Mouse (Mus musculus): ENCODE measurements around the gene 3110082I17Rik.

The 3110082I17Rik gene

DNA sequence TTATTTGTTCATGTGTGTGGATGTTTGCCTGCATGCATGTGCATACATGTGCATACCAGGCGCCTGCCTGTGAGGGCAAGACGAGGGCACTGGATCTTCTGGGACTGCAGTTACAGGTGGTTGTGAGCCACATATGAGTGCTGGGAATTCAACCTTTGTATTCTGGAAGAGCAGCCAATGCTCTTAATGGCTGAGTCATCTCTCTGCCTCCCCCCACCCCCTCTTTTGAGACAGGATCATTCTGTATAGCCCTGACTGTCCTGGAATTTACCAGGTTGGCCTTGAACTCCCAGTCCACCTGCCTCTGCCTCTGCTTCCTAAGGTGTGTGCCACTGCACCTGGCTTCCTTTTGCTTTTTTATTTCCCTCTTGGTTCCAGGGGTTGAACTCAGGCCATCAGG, 85.5 kb downstream of the 3110082I17Rik start:
- DNase-seq = no peak

DNA sequence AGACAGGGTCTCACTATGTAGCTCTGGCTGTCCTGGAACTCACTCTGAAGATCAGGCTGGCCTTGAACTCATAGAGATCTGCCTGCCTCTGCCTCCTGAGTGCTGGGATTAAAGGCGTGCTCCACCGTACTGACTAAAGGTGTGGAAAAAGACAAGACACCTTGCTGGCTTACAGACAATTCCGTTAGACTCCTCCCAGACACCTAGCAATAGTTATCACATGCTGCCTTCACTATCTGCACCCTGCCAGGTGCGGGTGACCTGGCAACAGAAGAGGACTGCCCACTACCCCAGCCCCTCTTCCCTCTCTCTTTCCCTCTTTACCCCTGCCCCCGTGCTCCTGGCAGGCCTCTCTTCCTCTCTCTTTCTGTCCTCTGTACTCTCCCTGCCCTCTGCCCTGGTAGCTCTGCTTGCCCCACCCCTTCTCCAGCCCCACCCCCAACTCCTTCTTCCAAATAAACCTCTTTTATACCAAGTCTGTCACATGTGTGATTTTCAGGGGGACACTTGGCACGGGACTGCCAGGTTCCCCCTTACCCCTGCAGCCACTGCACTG, 86.4 kb downstream of the 3110082I17Rik start:
- DNase-seq = no peak

DNA sequence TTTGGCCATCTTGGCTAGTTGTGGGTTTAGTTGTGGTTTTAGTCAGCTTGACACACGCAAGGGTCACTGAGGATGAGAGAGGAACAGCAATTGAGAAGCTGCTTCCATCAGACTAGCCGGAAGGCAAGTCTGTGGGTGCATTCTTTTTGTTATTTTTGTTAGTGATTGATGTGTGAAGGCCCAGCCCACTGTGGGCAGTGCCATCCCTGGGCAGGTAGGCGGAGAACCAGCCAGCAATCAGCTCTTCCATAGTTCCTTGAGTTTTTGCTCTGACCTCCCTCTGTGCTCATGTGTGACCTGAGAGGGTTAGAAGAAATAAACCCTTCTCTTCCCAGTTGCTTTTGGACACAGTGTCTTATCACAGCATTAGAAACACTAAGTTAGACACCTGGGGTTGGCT, 87.2 kb downstream of the 3110082I17Rik start:
- no peak for DNase-seq

DNA sequence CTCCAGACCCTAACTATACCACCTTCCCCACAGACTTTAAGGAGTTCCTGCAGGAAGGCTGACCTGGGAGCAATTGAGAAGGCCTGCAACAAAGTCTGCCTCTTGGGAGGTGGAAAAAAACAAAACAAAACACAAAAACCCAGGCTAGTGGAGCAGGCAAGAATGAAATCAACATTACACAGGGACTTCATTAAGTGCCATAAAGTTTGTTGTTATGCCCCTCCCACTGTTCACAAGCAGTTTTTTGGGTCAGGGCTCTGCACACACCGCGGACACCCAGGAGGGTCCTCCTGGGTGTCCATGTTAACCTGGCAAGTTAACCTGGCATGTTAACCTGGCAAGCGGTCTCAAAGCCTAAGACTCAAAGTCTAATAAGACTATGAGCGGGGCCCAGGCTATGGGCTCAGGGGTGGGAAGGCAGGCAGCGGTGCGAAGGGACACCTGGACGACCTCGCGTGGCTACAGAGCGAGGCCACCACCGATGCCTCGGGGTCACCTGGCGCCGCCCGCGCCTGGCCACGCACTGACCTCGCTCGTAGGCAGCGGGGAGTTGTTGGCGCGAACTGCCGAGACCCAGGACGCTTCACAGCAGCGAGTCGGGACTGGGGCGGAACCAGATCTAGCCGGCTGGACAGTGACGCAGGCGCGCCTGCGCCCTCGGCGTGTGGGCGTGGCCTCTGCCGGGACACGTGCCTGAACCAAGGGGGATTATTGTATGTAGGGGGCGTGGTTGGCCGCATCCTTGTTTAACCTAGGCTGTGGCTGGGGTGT, 88.5 kb downstream of the 3110082I17Rik start:
- DNase-seq = peak; percentile 93

DNA sequence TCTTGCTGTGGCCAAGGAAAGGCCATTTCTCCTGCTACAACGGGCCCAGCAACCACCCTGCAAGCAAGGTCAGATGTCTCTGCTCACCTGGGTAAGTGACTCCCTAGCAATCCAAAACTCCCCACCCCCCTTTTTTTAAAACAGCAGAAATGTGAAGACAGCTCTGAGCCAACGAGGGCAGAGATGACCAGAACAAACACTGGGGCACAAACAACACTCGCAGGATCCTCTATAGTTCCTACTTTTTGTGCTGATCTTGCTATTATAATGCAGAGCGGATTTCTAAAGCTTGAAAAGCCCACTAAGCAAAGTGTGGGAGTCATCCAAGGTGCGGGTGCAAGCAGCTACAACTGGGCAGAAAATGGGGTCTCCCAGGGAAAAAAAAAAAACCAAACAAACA, 89.2 kb downstream of the 3110082I17Rik start:
- no peak for DNase-seq

DNA sequence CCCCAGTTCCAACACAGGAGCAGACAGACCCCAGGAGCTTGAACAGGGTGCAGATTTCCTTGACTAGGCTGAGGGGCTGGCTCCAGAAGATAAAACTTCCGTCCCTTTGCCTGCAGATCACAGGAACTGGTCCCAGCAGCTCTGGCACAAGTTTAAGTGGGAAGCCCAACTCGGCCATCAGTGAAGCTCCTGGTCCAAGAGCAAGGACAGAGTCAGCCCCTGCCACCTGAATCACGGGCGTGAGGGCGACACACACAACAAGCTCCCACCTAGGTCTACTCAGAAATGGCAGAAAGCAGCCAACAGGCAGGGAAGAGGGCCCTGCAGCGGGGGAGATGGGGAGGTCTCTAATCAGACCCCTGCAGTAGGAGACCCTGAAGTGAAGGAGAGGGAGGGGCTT, 90.0 kb downstream of the 3110082I17Rik start:
- no peak for DNase-seq

DNA sequence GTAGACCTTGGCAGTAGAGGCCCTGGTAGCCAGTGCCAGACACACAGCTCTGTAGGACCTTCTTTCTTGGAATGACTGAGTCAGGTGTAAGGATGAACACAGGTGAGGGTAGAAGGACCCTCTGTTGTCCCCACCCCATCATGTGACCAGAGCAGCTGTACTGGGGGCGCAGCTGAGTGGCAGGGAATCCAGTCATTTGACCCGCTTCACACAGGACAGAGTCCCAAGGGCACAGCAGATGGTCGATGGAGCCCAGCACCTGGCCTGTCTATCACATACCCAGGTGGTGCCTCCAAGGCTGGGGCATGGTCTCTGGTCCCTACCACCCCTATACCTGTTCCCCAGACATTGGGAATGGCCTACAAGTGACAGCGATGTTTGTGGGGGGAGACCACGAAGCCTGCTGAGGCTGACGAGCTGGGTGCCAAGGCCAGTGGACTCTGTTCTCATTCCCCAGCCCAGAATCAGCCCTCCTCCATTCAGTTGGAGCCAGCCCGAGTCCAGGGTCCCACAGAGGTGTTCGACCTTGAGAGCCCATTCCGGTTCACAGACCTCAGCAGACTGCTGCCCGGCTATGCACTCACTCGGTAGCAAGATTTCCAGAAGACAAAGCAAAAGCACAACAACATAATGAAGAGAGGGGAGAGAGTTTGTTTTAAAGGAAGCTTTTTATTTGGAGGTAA, 91.5 kb downstream of the 3110082I17Rik start:
- DNase-seq = no peak

DNA sequence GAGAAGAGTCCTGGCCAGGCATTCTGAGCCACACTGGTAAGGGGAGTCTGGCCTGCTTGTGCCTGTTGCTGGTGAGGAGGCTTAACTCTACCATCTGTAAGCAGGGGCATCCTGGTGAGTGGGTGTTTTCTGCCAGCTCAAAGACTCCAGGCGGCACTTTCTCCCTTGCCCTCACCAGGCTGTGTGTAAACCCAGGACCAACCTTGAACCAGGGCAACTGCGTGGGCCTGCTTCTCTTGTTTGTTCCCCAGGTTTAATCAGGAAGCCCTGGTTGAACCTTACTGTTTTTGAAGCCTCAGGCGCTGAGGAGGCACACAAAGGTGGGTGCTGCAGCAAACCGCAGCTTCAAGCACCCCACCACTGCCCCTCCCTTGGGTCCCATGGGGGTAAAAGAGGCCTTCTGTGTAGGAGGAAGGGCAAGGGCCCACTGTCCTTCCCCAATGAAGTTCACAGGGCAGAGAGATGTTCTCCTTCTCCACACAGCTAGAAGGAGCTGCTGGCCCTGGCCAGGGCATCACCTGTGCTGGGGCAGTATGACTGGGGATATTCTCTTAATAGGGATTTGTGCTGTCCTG, 92.4 kb downstream of the 3110082I17Rik start:
- no peak for DNase-seq

DNA sequence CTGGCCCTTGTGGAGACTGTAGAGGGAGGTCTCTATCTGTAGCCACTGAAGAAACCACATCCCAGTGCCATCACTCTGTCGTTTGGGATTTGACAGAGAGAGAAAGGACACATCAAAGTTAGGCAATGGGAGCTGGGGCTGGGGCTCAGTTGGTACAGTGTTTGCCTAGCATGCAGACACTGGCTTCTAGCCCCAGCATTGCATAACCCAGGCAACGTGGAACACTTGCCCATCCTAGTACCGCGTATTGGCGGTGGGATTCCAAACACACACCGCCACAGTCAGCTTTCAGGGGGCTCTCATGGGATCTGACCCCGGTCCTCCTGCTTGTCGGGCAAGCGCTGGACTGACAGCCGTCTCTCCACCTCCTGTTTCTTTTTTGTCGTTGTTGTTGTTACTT, 93.8 kb downstream of the 3110082I17Rik start:
- DNase-seq = no peak

DNA sequence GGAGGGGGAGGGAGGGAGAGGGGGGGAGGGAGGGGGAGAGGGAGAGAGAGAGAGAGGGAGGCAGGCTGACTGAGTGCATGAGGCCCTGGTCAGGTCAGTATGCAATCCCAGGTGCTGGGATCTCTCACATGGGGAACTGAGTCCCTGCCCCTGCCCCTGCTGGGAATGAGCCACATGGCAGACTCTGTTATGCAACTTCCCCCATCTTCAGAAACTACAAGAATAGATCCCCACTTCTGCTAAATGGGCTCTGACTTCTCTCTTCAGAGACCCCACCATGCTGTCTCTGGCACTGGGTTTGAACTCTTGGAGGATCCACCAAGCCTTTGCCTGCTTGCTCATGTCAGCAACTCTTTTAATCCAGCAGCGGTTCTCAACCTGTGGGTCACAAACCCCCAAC, 94.5 kb downstream of the 3110082I17Rik start:
- DNase-seq = no peak

DNA sequence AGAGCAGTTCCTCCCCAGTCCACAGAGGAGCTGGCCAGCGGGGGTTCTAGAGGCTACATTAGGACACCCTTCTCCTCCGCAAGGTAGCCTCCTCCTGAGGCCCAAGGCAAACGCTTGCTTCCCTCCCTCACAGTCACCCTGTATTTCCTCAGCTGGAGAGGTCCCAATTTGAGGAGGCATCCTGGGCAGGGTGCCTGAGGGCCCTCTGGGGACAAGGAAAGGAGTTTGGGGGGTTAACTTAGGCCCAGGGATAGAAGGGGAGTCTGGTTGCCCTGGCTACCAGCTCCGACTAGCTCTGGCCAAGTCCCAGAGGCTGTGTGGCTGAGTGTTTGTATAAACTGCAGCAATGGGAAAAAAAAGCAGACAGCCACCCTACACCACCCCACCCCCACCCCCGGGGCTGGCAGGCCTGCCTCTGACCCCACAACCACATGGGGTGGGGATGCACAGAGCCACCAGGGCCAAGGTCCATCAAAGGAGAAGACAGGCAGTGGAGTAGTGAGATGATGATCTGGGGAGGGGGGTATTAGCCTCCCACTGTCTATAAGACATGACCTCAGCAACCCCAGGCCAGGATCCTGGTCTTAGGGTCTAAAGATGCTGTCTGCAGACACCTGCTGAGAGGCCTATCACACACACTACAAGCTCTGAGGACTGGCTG, 95.3 kb downstream of the 3110082I17Rik start:
- peak; percentile 55 for DNase-seq

DNA sequence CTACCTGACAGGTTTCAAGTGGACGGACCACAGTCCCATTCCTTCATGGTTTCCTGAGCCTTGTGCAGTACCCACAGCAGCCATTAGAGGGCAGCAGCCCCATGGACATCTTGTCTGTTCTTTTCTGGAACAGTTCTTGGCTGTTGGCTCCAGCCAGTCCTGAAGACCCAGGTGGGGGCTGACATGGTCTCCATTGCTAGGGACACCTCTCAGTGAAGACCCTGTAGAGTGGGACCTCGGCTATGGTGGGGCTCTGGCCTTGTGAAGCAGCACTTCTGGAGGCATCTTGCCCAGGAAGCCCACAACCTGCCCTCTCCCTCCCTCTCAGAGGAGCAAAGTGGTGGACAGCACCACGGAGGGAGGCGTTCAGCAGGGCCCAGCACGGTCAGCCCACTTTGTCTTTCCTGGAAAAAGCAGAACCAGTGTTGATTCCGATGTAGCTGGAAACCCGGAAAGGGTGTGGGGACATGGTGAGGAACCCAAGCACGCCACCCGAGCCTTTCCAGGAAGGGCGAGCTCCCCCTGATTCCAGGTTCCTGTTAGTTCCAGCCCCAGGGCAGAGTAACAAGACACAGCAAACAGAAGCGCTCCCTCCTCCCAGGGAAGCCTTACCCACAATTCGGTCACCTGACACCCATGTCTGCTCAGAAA, 95.9 kb downstream of the 3110082I17Rik start:
- peak; percentile 97 for DNase-seq

DNA sequence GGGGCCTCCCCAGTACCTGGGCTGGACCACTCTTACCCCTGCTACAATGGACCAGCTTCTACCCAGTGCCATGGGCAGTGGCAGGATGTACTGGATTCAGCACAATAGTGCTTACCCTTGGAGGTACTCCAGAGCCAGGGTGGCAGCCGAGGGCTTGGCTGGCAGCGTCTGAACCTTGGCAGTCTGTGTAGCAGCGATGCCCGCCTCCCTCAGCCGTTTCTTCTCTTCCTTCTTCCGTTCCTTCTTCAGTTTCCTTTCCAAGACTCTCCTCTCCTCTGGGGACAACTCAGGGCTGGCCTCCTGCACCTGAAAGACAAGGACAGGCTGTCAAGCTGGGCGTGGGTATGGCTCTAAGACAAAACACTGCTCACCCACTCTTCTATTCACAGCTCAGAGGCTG, 96.5 kb downstream of the 3110082I17Rik start:
- no peak for DNase-seq

DNA sequence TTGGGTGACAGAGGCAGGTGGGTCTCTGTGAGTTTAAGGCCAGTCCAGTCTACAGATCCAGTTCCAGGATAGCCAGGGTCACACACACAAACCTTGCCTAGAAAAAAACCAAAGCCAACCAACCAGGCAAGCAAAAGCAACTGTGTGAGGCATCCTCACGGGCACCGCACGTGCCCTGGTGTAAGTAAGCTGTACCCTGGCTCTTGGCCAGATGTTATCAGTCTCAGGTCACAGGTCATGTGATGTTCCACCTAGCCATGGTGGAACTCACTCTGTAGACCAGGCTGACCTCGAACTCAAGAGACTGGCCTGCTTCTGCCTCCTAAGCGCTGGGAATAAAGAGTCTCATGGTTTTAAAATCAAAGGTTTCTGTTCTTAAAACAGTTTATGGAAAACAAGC, 101.1 kb downstream of the 3110082I17Rik start:
- DNase-seq = no peak

DNA sequence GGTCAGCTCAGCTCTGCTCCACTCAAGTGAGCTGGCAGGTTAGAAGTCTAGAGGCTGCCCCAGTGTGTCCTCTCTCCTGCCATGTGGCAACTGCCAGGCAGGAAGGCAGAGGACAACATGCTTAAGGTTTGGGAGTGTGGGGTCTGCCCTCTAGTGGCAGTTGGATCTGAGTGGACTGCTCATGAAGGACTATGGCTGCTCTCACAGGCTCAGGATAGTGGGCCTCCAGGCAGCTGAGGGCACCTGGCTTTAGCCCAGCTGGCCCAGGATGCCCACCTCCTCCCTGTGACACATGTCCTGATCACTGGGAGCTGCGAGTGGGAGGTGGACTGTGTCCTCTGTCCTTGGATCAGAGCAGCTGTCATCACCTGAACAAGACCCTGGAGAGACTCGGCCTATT, 101.7 kb downstream of the 3110082I17Rik start:
- DNase-seq = peak; percentile 56

DNA sequence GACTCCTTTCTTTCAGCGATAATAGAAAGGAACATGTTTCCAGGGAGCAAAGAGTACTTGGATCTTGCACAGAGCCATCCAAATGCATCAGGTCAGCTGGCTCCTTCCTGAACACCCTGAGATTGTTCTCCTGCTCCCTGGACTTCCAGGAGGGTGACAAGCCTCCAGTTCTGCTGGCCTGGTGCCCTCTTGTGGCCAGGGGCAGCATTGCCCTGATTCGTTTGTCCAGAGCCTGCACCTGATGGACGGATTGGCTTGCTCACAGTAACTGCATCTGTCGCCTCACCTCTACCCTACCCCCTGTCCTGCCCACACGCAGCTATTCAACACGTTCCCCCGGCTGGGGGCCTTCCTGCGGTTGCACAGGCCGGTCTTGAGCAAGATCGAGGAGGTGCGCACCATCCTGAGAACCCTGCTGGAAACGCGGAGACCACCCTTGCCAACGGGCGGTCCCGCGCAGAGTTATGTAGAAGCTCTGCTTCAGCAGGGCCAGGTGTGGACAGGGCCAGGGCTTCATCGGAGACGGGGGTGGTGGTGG, 105.0 kb downstream of the 3110082I17Rik start:
- peak; percentile 90 for DNase-seq

DNA sequence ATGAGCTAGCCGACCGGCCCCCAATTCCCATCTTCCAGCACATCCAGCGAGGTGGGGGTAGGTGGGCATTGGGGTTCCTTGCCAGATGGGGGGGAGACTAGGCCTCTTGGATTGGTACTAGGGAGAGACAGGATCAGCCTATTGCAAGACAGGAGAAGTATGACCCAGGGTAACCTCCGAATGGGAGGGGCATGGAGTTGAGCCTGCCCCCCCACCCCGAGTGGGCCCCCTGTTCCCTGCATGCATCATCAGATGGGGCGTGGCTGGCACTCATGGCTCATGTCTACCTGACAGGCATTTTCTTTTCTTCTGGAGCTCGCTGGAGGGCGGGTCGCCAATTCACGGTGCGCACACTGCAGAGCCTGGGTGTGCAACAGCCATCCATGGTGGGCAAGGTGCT, 106.4 kb downstream of the 3110082I17Rik start:
- DNase-seq = no peak

DNA sequence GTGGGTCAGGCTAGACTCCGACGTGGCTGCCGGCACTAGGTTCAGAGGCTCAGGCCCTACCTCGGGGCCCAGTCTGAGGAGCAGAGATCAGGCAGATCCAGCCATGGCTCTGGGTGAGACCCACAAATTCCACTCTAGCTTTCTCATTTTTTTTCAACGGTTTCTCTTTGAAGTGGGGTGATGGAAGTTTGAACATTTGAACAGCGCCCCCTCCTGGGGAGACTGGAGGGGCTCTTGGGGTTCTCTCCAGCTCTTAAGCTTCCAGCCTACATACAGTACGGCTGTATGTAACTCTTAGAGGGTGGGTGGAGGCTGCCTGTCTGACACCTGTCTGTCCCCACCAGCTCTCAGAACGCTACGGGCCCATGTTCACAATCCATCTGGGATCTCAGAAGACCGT, 106.8 kb downstream of the 3110082I17Rik start:
- DNase-seq = no peak

DNA sequence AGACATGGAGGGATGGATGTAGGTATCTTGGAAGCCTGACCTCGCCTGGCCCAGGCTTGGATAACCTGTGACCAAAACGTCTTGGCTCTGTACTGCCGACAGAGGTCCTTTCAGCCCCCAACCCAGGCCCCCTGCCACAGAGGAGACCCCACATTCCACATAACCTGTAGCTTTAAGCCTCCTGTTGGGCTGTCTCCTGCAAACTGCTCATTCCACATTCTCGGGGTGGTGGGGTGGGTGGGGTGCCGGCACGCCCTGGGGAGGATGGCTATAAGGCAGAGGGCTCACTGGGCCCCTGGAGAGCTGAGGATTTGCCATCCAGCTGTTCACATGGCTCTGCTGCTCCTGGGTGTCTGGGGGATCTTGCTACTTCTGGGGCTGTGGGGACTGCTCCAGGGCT, 108.0 kb downstream of the 3110082I17Rik start, which contains the start of gene Cyp2w1:
Cyp2w1 (plus strand) TSS at position 301 of the 400 bp plus-strand sequence.
- no peak for DNase-seq

DNA sequence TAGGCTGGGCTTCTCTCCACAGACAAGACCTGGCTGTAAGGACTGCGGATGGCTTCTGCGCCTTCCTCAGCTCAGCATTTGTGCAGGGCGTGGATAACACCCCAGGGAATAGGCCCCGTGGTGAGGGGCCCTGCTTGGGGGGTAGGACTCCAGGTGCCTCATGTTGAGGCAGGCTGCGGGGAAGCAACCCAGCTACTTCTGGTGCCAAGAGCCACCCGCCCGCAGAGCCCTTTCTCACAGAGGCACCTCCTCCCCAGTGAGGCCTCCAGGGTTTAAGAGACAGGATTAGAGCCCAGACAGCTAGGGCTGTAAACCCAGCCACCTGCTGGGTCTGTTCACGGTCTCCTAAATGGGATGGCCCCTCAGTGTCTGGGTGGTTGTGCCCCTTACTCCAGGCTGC, 108.7 kb downstream of the 3110082I17Rik start:
- DNase-seq = no peak

DNA sequence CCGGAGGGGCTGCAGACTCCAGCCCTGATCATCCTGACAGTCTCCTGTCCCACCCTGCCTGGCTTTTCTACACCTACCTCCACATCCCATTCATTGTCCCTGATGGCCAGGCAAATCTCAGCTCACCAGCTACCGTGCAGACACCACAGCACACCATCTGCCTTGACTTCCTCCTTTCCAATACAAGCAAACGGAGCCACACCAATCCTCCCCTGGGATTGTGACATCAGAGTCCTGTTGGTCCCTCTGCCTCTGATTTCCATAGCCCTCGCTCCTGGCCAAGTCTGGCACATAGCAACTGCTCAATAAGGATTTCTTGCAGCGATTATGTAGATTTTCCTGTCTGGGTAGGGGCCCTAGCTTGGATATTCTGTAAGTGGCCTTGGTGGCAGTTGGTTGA, 109.2 kb downstream of the 3110082I17Rik start, which contains the start of gene Cox19:
Cox19 (minus strand) TSS at position 285 of the 400 bp plus-strand sequence.
- DNase-seq = no peak

DNA sequence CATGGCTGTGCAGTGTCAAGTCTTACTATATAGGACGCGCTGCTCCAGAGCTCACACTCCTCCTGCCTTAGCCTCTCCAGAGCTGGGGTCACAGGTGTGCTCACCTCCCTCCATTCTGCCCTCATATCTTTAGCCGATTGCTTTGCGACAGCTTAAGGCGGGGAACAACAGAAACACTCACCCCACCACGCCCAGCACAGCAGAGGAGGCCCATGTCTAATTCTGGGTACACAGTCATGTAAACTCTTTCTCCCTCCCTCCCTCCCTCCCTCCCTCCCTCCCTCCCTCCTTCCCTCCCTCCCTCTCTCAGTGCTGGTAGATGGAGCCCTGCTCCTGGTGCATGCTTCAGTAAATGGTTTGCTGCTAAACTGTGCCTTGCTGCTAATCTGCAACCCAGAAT, 110.6 kb downstream of the 3110082I17Rik start:
- DNase-seq = no peak
